Mouse (Mus musculus) testis, adult 2 months (tissue): ENCODE results near the gene Rab24. TPM values are rescaled to one million over a fixed set of nuclear protein-coding genes. Genes with fewer than 3 reads are reported as not detected.

Experiments
- H3K27ac ChIP-seq: fragments of 200-500 bp; 2 replicates; pipeline ENCODE4 v1.5.1; 2012; ENCODE audit warnings: low read depth, low read length; ENCODE audit not compliant: control insufficient read depth, insufficient read depth
- H3K27me3 ChIP-seq: fragments of 200-500 bp; 2 replicates; pipeline ENCODE4 v1.6.1; 2012; ENCODE audit warnings: mild to moderate bottlenecking, low read length, moderate library complexity; ENCODE audit not compliant: control insufficient read depth, insufficient read depth
- H3K36me3 ChIP-seq: fragments of 200-500 bp; 2 replicates; pipeline ENCODE4 v1.6.1; 2012; ENCODE audit warnings: mild to moderate bottlenecking, low read length; ENCODE audit not compliant: control insufficient read depth, insufficient read depth
- H3K4me1 ChIP-seq: fragments of 200-500 bp; 2 replicates; pipeline ENCODE4 v1.6.1; 2012; ENCODE audit warnings: low read length; ENCODE audit not compliant: control insufficient read depth, insufficient read depth
- H3K4me3 ChIP-seq: fragments of 200-500 bp; 2 replicates; pipeline ENCODE4 v1.5.1; 2012; ENCODE audit warnings: low read depth, mild to moderate bottlenecking, low read length, moderate library complexity, mixed read lengths; ENCODE audit not compliant: control insufficient read depth
- CTCF ChIP-seq: fragments of 200-500 bp; IDR thresholded peaks from 2 replicates; pipeline ENCODE4 v1.5.1; 2012; ENCODE audit warnings: low read depth, mild to moderate bottlenecking, inconsistent platforms, low read length, moderate library complexity; ENCODE audit not compliant: control insufficient read depth, insufficient read depth, insufficient replicate concordance
- POLR2A ChIP-seq: fragments of 200-500 bp; IDR thresholded peaks from 2 replicates; pipeline ENCODE4 v1.6.1; 2012; ENCODE audit warnings: low read depth, mild to moderate bottlenecking, inconsistent platforms, low read length, moderate library complexity; ENCODE audit not compliant: control insufficient read depth
- polyA plus RNA-seq: library from polyadenylated mRNA; depleted of rRNA; stranded (reverse); fragments of >200 nt; gene quantifications from 2 replicates; pipeline ENCODE4 v1.2.3, GENCODE M21; 2012; rRNA removed

Gene Rab24
- polyA plus RNA-seq, result 33.4 and 37.0 TPM in 2 replicates

DNA sequence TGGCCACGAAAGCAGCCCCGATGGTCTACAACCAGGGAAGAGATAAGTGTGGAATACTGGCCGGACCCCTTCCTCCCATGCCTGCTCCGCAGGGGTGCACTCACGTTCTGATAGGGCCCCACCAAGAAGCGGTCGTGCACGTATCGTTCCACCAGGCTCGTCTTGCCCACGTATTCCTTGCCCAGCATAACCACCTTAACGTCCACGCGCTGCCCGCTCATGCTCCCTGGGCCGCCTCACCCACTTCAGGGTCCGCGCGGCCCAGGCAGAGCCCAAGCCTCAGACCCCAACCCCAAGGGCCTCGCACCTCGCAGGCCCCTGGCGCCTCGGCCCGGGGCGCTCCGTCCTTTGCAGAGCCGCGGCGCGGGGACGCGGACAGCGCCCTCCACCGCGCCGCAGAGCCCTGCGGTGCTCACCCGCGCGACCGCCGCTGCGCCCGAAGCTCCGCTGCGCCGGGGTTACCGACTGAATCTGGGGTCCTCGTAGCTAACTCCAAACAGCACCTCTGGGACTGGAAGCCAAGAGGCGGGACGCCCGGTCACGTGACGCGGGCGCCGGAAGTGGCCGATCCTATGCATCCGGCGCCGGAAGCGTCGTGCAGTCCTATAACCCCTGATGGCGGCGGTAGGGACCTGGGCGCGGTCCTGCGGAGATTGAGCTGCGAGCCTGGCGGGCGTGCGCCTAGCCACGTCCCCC lies at the start of gene Rab24:
Gene Rab24, minus strand, starts transcription at position 513 of the 696 bp plus-strand sequence.
- no peaks in the 10 kb centered on the region for H3K27me3 ChIP-seq
- peaks cover 11% of the 10 kb centered on the region for H3K4me1 ChIP-seq
- H3K36me3 ChIP-seq, result no peaks in the 10 kb centered on the region
- H3K4me3 ChIP-seq, result peak within 1 kb of the TSS; percentile 92
- TF ChIP-seq POLR2A, result peak; percentile 69
- TF ChIP-seq CTCF, result no peak
- peak within 1 kb of the TSS; percentile 83 for H3K27ac ChIP-seq

DNA sequence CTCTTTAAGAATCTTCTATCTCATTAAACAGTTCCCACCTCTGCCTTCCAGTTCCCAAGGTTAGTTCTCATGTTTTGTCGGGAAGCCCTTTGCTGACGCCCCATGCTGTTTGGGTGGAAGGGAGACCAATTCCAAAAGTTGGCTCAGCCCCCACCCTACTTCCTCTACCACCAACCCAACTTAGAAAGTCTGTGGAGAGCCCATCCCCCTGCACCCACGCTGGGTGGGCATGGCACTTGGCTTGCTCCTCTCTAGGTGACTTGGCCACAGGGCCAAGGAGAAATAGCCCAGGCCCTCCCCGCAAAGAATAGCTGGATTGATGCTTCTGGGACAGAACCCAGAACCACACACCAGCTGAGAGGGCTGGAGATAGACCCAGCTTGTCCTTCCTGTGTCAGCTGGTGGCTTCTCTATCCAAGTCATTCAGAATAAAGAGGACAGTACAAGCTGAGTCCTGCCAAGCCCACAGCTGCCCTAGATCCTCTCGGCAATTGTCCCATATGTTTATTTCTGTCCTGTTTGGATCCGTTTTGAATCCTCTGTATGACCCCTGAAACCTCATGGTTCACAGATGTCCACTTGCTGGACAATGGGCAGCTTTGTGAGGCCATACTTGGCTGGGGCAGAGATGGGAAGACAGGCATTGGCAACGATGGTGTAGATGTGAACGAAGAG lies 49.4 kb upstream of the Rab24 start:
- no peak overlapping the region for H3K4me3 ChIP-seq
- no peaks in the 10 kb centered on the region for H3K27me3 ChIP-seq
- TF ChIP-seq POLR2A (no peak), CTCF (no peak)
- H3K4me1 ChIP-seq, result no peaks in the 10 kb centered on the region
- no peaks in the 10 kb centered on the region for H3K36me3 ChIP-seq
- H3K27ac ChIP-seq, result no peak overlapping the region

DNA sequence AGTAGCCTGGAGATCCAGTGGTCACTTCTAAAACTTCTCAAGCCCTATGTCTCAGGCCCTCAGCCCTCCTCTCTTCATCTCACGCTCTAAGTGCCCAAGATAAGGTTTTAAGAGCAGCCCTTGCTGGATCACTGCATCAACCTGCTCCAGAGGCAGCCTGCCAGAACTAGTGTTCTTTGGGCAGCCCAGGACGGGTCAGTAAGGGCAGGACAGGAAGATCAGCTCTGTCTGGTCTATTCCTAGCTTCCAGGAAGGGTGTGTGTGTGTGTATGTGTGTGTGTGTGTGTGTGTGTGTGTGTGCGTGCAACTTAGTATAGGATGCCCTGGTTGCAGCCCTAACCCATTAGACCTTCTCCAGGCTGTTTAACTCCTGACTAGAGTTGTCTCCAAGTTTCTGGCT lies 48.5 kb upstream of the Rab24 start:
- Histone ChIP-seq H3K36me3 (no peaks in the 10 kb centered on the region), H3K4me3 (no peak overlapping the region), H3K27ac (no peak overlapping the region), H3K27me3 (no peaks in the 10 kb centered on the region), H3K4me1 (no peaks in the 10 kb centered on the region)
- no peak for TF ChIP-seq POLR2A
- no peak for TF ChIP-seq CTCF

DNA sequence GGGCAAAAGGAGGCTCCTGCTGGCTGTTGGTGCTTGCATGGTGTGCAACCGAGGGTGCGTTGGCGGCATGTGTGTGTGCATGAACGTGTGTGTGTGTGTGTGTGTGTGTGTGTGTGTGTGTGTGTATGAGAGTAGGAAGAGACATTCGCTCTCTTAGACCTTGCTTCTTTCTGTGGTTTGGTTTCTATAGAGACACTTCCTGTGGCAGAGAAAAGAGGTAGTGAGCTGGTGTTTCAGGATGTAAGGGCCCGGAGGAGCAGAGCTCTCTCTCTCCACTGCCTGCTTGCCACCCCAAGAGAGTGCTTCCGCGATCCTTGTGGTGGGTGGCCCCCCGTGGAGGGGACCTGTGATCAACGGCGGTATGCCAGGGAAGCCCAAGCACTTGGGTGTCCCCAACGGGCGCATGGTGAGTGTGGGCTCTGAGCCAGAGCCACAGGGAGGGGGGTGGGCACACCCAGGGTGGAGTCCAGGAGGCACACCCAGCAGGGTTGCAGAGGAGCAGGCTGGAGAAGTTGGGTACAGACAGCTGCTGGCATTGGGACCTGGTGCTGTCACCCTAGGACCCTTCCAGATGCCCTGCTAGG lies 47.9 kb upstream of the Rab24 start, which contains the start of gene Rgs14:
Gene Rgs14, plus strand, starts transcription at position 202 of the 584 bp plus-strand sequence.
- H3K27me3 ChIP-seq, result no peaks in the 10 kb centered on the region
- no peak for TF ChIP-seq CTCF
- no peak for TF ChIP-seq POLR2A
- no peak within 1 kb of the TSS for H3K27ac ChIP-seq
- H3K4me1 ChIP-seq, result no peaks in the 10 kb centered on the region
- H3K36me3 ChIP-seq, result no peaks in the 10 kb centered on the region
- no peak within 1 kb of the TSS for H3K4me3 ChIP-seq

DNA sequence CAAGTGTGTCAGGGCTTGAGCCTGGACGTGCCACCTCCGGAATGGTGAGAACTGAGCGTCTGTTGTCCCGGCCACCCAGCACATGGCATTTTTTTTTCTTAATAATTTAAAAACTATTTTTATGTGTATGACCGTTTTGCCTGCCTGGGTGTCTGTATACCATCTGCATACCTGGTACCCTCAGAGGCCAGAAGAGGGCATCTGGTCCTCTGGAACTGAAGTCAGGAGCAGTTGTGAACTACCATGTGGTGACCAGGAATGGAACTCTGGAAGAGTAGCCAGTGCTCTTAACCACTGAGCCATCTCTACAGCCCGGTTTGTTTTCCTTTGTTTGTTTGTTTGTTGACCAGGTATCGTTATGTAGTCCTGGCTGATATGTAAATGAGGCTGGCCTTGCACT lies 46.7 kb upstream of the Rab24 start:
- no peak overlapping the region for H3K4me3 ChIP-seq
- no peaks in the 10 kb centered on the region for H3K4me1 ChIP-seq
- H3K27me3 ChIP-seq, result no peaks in the 10 kb centered on the region
- no peak for TF ChIP-seq POLR2A
- no peak for TF ChIP-seq CTCF
- no peak overlapping the region for H3K27ac ChIP-seq
- H3K36me3 ChIP-seq, result no peaks in the 10 kb centered on the region

GRCm38 (mm10) chr13:55362453-55363060 lies 40.8 kb upstream of the Rab24 start, which contains the start of gene Lman2:
Gene Lman2, minus strand, starts transcription at chr13:55362783.
- Histone ChIP-seq H3K27me3 (no peaks in the 10 kb centered on the region), H3K36me3 (peaks cover 2% of the 10 kb centered on the region; the same call in 1 of the 2 replicates), H3K27ac (peak within 1 kb of the TSS; percentile 98), H3K4me1 (peaks cover 6% of the 10 kb centered on the region), H3K4me3 (peak within 1 kb of the TSS; percentile 98)
- TF ChIP-seq POLR2A (peak; percentile 51), CTCF (no peak)
